Mouse (Mus musculus) bone marrow, adult 2 months (tissue): ENCODE measurements around the gene 2310007B03Rik. TPM values are rescaled to one million over a fixed set of nuclear protein-coding genes. Genes with fewer than 3 reads are reported as not detected.

Experiments
- H3K27ac ChIP-seq: fragments of 200-500 bp; 2 replicates; pipeline ENCODE4 v1.5.1; 2012; ENCODE audit warnings: low read depth, mild to moderate bottlenecking, control low read depth, inconsistent platforms, low read length; ENCODE audit not compliant: control insufficient read depth, poor library complexity, insufficient read depth
- H3K4me1 ChIP-seq: fragments of 200-500 bp; 2 replicates; pipeline ENCODE4 v1.6.1; 2011; ENCODE audit warnings: low read length; ENCODE audit not compliant: control insufficient read depth, insufficient read depth
- H3K4me3 ChIP-seq: fragments of 200-500 bp; replicated peaks from 2 replicates; pipeline ENCODE3; 2011; ENCODE audit warnings: mild to moderate bottlenecking, low read depth, low read length, control low read depth; ENCODE audit not compliant: control insufficient read depth
- CTCF ChIP-seq: fragments of 200-500 bp; IDR thresholded peaks from 2 replicates; pipeline ENCODE4 v1.5.1; 2011; ENCODE audit warnings: low read length, control low read depth; ENCODE audit not compliant: control insufficient read depth, insufficient read depth
- POLR2A ChIP-seq: fragments of 200-500 bp; IDR thresholded peaks from 2 replicates; pipeline ENCODE4 v1.6.1; 2011; ENCODE audit warnings: low read depth, mild to moderate bottlenecking, control low read depth, low read length, borderline replicate concordance; ENCODE audit not compliant: control insufficient read depth
- WGBS: fragments of 180-500 bp; shearing (Covaris S2); methylation state at CpG from one replicate; pipeline ENCODE4 v1.1.7; 2018; 5-methylcytosine and 5-hydroxymethylcytosine counted together
- polyA plus RNA-seq: library from polyadenylated mRNA; stranded (reverse); fragments of >200 nt; gene quantifications from 2 replicates; pipeline ENCODE4 v1.2.4, GENCODE M21; 2011; ENCODE audit warnings: low replicate concordance; ENCODE audit not compliant: missing spikeins, insufficient read depth, insufficient read length

2310007B03Rik gene
- polyA plus RNA-seq, 1 experiment = not detected

DNA sequence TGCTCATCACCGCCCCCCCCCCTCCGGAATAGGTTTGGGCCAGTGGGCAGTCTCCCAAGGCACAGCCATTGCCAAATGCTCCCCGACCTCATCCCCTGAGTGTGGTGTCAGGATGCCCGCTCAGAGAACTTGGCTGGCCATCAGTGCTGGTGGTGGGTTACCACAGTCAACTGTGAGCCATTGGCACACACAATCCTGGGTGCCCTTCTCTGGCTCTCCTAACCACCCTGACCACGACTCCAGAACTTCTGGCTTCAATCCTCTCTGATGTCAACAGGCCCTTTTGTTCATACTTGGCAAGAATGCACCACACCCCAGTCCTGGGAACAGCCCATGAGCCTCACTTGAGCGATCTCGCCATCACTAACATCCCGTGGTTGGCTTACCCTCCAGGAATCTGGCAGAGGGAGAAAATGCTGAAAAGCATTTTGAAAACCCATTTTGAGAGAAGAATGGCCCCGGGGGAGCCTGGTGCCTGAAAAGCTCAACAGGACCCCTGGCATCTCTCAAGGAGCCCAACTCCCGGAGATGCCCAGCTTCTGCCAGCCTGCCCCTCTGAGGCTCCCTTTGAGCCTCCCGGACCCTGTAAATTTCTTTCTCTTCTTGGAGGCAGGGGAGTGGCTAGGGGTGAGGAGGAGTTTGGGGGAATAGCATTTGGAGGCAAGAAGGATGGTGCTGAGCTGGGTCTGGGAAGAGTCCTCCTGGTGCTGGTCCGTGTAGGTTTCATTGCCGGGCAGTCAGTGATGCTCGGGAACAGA, 23.5 kb upstream of the 2310007B03Rik start:
- no peak for TF ChIP-seq CTCF
- TF ChIP-seq POLR2A = no peak
- H3K27ac ChIP-seq = no peak overlapping the region
- WGBS = 74% methylated on average over 14 of the region's 14 CpGs
- no peaks in the 10 kb centered on the region for H3K4me1 ChIP-seq
- no peak overlapping the region for H3K4me3 ChIP-seq

DNA sequence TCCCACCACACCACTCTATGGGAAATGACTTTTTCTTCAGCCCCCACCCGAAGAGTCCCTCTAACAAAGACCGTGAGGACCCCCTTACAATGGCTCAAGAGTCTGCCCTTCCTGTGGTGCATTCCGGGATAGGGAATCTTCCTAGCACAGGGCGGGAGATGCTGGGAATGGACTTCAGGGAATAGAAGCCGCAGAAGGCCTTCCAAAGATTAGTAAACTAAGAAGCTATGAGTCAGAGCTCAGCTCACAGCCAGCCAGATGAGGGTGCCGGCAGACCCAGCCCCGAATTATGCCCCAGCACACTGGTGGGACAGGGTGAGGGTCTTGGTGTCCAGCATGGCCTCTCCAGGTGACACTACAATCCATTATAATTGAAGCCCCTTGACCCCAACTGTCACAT, 21.5 kb upstream of the 2310007B03Rik start:
- no peaks in the 10 kb centered on the region for H3K4me1 ChIP-seq
- H3K4me3 ChIP-seq = no peak overlapping the region
- TF ChIP-seq POLR2A (no peak), CTCF (no peak)
- WGBS = 83% methylated on average over 7 of the region's 7 CpGs
- H3K27ac ChIP-seq = no peak overlapping the region

DNA sequence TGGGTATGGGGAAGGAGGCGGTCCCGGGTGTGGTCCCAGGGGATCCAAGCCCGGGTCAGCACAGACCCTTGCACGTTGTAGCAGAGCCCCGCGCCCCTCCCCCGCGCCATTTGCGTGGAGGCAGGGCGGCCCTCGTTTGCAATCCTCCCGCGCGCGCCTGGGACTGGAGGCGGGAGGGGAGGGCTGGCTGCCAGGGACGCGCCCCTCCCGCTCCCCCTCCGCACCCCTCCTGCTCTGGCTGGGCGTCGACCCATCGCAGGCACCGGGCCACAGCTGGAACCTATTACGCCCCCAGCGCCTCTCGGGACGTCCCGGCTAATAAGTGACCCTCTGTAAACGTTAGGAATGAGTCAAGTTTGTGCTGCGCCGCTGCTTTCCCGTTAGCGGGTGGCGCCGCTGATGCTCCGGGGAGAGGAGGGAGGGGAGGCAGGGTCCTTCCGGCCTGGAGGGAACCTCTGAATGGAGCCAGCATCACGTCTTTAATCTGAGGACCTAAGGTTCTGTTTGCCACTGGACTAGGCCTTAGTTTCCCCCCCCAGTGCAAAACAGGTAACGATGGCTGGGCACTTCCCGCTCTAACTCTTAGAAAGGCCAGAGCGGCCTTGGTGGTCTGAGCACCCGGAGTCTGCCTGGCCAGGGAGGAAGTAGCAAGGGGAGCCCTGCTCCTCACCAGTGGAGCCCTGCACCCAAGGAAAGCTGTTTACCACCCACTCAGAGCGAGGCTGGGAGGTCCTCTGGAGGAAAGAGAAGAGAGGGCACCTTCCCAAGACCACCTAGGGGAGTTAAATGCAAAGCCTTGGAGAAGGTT, 16.0 kb upstream of the 2310007B03Rik start:
- WGBS = 5% methylated on average over 44 of the region's 44 CpGs
- Histone ChIP-seq H3K4me1 (no peaks in the 10 kb centered on the region), H3K27ac (no peak overlapping the region), H3K4me3 (no peak overlapping the region)
- TF ChIP-seq POLR2A (no peak), CTCF (no peak)

DNA sequence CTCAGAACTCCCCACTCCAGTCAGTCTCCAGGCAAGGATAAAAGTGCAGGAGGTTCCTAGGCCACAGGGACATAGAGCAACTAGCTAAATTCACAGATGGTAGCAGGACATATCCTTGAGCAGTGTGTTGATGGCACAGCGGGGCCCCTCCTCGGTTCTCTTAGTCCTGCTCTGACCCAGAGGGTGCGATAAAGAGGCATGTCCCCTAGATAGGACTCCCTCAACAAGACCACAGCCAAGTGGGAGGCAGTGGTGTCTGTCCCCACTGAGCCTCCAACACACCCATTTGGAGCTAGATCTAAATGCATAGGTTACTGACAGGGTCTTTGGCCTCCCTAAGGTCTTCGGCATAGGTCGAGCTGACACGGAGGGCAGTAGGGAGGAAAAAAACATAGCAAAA, 15.1 kb upstream of the 2310007B03Rik start:
- H3K4me3 ChIP-seq = no peak overlapping the region
- TF ChIP-seq CTCF = no peak
- TF ChIP-seq POLR2A = no peak
- WGBS = 48% methylated on average over 6 of the region's 6 CpGs
- no peaks in the 10 kb centered on the region for H3K4me1 ChIP-seq
- H3K27ac ChIP-seq = no peak overlapping the region

DNA sequence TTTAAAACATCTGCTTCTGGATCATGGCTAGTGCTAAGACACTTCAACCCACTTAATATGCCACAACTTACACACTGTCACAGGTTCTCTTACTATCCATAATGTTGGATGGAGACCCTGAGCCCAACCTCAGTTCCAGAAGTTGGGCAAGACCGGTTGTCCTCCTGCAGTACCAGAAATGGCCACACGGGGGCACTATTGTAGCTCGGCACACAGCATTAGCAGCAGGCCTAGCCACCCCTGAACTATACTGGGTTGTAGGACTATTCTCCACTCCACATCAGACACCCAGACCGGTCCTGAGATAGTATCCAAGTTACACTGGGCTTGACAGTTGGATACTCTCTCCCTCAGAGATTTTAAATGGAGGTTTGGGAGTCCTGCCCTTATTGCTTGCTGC, 13.7 kb upstream of the 2310007B03Rik start:
- no peak for TF ChIP-seq POLR2A
- TF ChIP-seq CTCF = peak; percentile 96
- WGBS = under 1% methylated on average over 4 of the region's 4 CpGs
- no peaks in the 10 kb centered on the region for H3K4me1 ChIP-seq
- H3K27ac ChIP-seq = no peak overlapping the region
- no peak overlapping the region for H3K4me3 ChIP-seq

DNA sequence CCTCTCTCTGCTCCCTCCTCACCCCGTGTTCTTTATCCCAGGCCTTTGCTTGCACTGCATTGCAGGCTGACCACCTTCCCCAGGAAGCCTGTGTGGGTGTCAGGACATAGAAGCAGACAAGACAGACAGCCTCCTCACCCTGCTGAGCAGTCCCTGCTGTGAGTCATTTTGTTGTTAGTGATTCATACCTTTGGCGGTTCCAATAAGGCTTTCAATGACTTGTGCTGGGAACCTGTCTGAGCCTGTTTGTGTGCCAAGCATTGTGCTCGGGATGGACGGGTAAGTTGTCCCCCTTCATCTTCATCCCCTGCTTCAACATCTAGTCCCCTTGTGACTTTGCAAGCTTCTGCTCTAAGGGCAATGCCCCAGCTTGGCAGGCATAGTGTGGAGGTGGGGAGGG, 12.9 kb upstream of the 2310007B03Rik start:
- no peak overlapping the region for H3K4me3 ChIP-seq
- no peaks in the 10 kb centered on the region for H3K4me1 ChIP-seq
- TF ChIP-seq POLR2A (no peak), CTCF (no peak)
- no peak overlapping the region for H3K27ac ChIP-seq
- WGBS = 60% methylated on average over 4 of the region's 4 CpGs

DNA sequence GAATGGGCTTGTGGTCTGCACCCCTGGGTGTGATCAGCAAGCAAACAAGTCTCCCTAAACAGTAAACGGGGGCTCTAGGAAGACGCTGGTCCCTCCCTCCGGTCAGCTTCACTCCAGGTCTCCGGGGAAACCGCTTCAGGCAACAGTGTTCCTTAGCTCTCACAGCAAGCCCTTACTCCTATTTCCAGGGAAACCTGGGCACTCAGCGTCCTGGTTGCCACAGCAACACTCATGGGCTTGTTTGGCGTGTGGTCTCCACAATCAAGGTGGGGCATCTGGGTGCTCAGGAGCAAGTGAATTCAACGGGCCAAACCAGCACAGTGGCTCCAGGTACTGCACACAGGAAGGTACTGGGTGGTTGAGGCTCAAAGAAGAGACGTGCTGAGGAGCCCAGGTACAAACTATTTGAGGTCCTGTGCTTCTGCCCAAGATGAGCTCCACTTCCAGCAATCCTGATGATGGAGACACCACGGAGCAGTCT, 7.6 kb upstream of the 2310007B03Rik start, which contains the start of gene Crocc2:
Gene Crocc2 (plus strand): TSS at position 431 of the 481 bp plus-strand sequence.
- TF ChIP-seq CTCF (no peak), POLR2A (no peak)
- H3K4me3 ChIP-seq = no peak within 1 kb of the TSS
- H3K27ac ChIP-seq = no peak within 1 kb of the TSS
- H3K4me1 ChIP-seq = no peaks in the 10 kb centered on the region; the same call in 1 of the 2 replicates
- 68% methylated on average over 10 of the region's 10 CpGs for WGBS

DNA sequence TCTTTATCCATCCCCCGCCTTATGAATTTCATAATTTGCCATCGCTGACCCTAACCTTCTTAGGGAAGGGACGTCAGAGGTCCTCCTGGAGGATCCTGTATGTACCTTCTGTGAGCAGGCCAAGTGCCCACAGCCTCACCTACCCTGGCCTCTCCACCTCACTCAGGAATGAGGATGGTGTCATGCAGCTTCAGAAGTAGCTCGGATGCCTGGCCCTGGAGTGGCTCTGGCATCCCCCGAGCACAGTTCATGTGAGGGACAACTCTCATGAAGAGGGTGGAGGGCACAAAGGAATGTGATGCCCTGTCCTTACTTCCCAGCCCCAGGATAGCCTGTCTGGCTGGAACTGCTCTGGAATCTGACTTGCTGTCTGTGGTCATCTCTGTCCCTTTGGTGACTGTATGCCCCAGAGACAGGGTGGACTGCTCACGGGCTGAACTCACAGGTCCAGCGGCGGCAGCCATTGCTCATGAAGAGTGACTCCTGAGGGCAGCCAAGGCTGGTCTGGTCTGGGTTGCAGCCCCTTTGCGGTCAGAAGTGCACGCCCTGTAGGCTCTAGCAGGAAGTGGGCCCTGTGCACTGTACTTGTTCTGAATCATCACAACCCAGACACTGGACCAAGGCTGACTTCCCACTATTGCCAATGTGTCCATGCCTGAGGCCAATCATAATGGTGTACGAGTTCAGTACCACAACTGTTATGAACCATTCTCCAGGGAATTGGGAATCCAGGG, 5.8 kb upstream of the 2310007B03Rik start:
- no peaks in the 10 kb centered on the region; the same call in 1 of the 2 replicates for H3K4me1 ChIP-seq
- H3K4me3 ChIP-seq = no peak overlapping the region
- no peak overlapping the region for H3K27ac ChIP-seq
- 74% methylated on average over 11 of the region's 11 CpGs for WGBS
- TF ChIP-seq POLR2A (no peak), CTCF (no peak)
